Mouse (Mus musculus): ENCODE results near the gene Aldh1l1.

DNA sequence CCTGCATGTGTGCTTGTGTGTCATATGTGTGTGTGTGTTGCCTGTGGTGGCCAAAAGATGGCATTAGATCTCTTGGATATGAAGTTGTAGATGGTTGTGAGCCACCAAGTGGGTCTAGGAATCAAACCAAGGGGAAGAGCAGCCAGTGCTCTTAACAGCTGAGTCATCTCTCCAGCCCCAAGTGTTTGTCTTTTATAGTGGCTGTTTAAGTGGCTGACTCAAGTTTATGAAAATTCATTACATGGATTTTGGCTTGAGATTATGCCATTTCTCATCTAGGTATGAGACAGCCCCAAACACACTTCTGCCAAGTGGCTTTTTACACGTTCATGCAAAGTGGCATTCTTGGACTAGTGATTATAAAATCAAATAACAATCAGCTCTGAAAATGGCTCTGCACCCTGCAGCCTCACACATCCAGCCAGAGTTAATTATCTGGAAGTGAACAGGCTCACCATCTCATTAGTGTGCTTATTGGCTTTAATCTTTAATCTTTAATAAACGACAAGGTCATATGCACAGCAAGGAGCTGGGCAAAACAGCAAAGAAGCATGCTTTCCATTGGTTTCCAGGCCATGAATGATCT is 43.3 kb downstream of the Aldh1l1 start:
- TF ChIP-seq GATA1 (IDR thresholded peaks at IDR 0.05; ENCODE audit: low read length) (no peak), TAL1 (IDR thresholded peaks at IDR 0.05; ENCODE audit: low read length) (no peak)
